Mouse (Mus musculus) adrenal gland, adult (tissue): Measurements from ENCODE around the gene Rpa2.

ENCODE experiments used
- DNase-seq, 2 experiments: peaks; one replicate each; pipeline ENCODE4 v3.0.0; 2022 to 2023; ENCODE audit warnings: low spot score in 1 of 2; ENCODE audit not compliant: inconsistent age in 2 of 2

The Rpa2 gene

DNA sequence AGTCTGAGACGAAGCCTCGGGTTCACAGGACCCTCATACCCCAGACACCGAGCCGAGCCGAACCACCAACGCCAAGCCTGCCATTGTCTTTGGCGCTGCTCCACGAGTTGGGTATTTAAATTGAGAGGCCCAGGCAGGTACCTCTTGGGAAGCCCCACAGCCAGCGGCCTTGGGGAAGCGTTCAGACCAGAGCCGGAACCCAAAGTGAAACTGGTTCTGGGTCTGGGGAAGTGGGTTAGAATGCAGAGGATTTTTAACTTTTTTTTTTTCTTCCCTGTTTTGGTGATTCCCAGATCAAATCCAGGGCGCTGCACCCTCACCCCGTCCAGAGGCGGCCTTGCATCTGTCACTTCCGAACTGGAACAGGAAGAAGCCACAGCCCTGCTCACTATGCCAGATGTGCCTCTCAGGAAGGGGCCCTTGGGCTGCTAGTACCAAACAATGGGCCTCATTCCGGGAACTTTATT lies 34.1 kb downstream of the Rpa2 start:
- no peak for DNase-seq

DNA sequence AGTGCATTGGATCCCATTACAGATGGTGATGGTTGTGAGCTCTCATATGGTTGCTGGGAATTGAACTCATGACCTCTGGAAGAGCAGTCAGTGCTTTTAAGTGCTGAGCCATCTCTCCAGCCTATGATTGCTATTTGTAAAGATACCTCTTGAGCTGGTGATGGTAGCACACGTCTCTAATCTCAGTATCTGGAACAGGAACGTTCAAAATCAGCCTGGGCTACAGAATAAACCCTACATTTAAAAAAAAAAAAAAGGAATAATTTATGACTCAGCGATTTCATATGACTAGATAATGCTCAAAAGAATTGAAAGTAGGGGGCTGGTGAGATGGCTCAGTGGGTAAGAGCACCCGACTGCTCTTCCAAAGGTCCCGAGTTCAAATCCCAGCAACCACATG lies 35.1 kb downstream of the Rpa2 start:
- DNase-seq, result no peak

DNA sequence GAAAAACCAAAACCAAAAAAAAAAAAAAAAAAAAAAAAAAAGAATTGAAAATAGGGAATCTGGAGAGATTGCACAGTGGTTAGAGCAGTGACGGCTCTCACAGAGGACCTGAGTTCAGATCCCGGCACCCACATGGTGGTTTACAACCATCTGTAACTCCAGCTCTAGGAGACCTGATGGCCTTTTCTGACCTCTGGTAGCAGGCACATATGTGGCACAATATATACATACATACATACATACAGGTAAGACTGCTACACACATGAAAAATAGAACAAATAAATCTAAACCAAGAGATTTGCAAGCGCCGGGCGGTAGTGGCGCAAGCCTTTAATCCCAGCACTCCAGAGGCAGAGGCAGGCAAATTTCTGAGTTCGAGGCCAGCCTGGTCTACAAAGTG lies 35.7 kb downstream of the Rpa2 start:
- DNase-seq, result no peak

DNA sequence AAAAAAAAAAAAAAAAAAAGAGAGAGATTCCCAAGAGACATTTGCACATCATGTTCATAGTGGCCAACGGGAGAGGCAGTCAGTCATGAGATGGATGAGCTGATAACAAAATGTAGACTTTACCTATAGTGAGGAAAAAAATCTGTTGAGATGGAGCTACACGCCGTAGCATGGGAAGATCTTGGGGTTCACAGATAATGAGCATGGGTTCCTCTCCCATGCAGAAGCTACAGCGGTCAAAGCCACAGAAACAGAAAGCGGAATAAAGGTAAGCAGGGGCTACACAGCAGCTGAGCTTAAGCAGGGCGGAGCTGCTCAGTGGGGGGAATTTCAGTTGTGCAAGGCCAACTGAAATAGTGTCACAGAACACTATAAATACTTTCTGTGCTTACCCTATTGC lies 36.2 kb downstream of the Rpa2 start:
- DNase-seq, result no peak

GRCm38 (mm10) chr4:132805146-132805545 lies 37.0 kb downstream of the Rpa2 start:
- DNase-seq, result no peak

- no peak for DNase-seq
These were observed 37.6 kb downstream of the Rpa2 start for GRCm38 (mm10) chr4:132805599-132806197.

DNA sequence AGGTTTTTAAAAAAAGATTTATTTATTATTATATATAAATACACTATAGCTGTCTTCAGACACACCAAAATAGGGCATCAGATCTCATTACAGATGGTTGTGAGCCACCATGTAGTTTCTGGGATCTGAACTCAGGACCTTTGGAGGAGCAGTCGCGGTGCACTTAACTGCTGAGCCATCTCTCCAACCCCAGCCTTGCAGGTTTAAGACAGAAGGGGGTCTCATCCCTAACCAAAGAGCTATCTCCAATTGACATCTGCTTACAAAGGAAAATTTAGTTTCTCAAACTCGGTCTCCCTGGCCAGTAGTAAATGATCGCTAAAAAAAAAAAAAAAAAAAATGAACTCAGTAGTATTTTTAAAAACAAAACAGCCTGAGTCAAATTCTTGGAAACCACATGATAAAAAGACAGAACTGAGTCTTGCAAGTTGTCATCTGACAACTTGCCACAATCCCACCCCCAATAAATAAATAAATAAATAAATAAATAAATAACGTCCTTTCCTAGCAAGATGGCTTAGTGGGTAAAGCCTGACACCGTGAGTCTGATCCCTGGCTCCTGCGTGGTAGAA lies 38.6 kb downstream of the Rpa2 start:
- no peak for DNase-seq

DNA sequence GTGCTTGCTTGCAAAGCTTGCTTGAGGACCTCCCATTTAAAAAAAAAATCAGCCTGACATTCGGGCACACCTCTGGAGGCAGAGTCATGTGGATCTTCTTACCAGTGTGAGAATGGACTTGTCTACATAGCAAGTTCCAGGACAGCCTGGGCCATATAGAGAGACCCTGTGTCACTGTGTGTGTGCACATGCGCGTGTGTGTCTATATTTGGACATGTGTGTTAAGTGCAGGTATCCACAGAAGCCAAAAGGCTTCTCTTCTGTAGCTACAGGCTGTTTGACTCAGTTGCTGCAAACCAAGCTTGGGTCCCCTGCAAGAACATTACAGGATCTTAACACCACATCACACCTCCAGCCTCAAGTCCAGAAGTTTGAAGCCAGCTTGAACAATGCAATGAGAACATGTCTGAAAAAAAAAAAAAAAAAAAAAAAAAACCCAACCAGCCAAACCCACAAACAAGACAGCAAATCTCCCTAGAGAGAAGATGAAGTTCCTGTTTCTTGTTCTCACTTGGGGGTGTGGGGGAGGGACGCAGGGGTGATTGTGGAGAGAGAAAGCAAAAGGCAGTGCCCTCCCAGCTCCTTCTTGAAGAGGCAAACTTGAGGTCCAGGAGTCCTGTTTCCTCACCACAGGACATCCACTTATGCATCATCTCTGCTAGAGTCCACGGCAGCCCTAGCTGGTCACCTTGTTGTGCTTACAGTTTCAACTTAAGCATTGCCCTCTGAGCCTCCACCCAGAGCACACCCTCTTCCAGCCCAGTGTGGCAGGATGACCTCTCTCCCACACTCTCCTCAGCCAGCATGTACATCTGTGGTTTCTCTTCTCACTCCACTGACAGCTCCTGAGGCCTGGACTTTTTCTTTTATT lies 39.9 kb downstream of the Rpa2 start:
- DNase-seq, result no peak

GRCm38 (mm10) chr4:132809621-132810020 lies 41.5 kb downstream of the Rpa2 start:
- no peak for DNase-seq

GRCm38 (mm10) chr4:132816404-132816803 lies 48.3 kb downstream of the Rpa2 start:
- DNase-seq, result no peak

DNA sequence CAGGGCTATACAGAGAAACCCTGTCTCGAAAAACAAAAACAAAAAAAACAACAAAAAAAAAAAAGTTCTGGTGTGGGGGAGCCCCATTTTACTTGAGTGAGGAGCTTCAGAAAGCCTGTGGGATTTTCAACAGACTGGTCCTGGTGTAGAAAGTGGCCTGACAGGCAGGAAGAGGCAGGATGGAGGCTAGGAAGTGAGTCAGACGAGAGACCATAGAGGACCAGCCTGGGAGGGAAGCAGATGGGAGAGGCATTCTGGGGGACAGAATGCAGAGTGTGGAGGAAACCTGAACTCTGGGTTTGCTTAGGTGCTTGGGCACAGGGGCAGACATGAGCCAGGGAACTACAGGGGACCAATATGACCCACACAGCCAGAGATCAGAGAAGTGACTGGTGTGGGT lies 48.7 kb downstream of the Rpa2 start:
- no peak for DNase-seq

GRCm38 (mm10) chr4:132818442-132818841 lies 50.3 kb downstream of the Rpa2 start:
- DNase-seq, result no peak

GRCm38 (mm10) chr4:132823614-132824366 lies 55.7 kb downstream of the Rpa2 start:
- DNase-seq, result peak; percentile 54 to 77
